Mouse (Mus musculus): Measurements from ENCODE around the gene Dtl.

DNA sequence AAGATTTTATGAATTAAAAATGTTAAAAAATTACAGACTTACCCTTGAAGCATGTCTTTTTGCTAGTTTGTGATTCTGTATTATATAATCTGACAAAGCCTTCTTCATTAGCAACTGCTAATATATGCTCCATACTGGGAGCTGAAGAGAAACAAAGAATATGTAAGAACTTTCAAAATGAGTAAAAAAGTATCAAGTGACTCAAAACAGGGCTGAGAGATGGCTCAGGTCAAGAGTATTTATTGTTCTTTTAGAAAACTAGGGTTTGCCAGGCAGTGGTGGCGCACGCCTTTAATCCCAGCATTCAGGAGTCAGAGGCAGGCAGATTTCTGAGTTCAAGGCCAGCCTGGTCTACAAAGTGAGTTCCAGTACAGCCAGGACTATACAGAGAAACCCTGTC lies 5.7 kb downstream of the Dtl start:
- TF ChIP-seq CTCF (IDR thresholded peaks at IDR 0.05; ENCODE audit: borderline replicate concordance, control insufficient read depth, extremely low read depth, insufficient read depth, low read length, poor library complexity), result no peak
- TF ChIP-seq POLR2A (IDR thresholded peaks at IDR 0.05; ENCODE audit: control insufficient read depth, extremely low read depth, insufficient read depth, low read length, poor library complexity), result no peak

All from thymus, adult 2 months (tissue).